Mouse (Mus musculus) spleen, adult 2 months (tissue): ENCODE results near the gene Mrm2. TPM values are rescaled to one million over a fixed set of nuclear protein-coding genes. Genes with fewer than 3 reads are reported as not detected.
"Not testable (repeated sequence)": the region's sequence is repeated elsewhere in the genome, so short reads cannot be mapped to it uniquely, and the experiment has no call there.

ENCODE experiments used
- DNase-seq, 2 experiments: peaks; one replicate each; pipeline versions ENCODE4 v3.0.0 to v3.0.0-alpha.2; 2012 to 2021; ENCODE audit warnings: low spot score in 2 of 2, low read depth in 1 of 2
- H3K27ac ChIP-seq: fragments of 200-500 bp; 2 replicates; pipeline ENCODE4 v1.5.1; 2012; ENCODE audit warnings: low read length, inconsistent platforms; ENCODE audit not compliant: insufficient read depth
- H3K27me3 ChIP-seq: fragments of 200-500 bp; 2 replicates; pipeline ENCODE4 v1.6.1; 2012; ENCODE audit warnings: mild to moderate bottlenecking, moderate library complexity, low read length, inconsistent platforms; ENCODE audit not compliant: control insufficient read depth, insufficient read depth
- H3K36me3 ChIP-seq: fragments of 200-500 bp; 2 replicates; pipeline ENCODE4 v1.6.1; 2012; ENCODE audit warnings: mild to moderate bottlenecking, low read length, inconsistent platforms; ENCODE audit not compliant: control insufficient read depth, insufficient read depth
- H3K4me1 ChIP-seq: fragments of 200-500 bp; 2 replicates; pipeline ENCODE4 v1.6.1; 2011; ENCODE audit warnings: inconsistent platforms; ENCODE audit not compliant: control insufficient read depth, insufficient read depth, insufficient read length
- H3K4me3 ChIP-seq: fragments of 200-500 bp; 2 replicates; pipeline ENCODE4 v1.5.1; 2011; ENCODE audit warnings: mild to moderate bottlenecking, inconsistent platforms; ENCODE audit not compliant: insufficient read depth, insufficient read length; ENCODE audit errors: extremely low read depth
- CTCF ChIP-seq: fragments of 200-500 bp; IDR thresholded peaks from 2 replicates; pipeline ENCODE4 v1.5.1; 2011; ENCODE audit warnings: mild to moderate bottlenecking, inconsistent platforms; ENCODE audit not compliant: insufficient read depth, insufficient read length, insufficient replicate concordance; ENCODE audit errors: extremely low read depth
- POLR2A ChIP-seq: fragments of 200-500 bp; IDR thresholded peaks from 2 replicates; pipeline ENCODE4 v1.6.1; 2011; ENCODE audit warnings: low read depth, low read length, inconsistent platforms
- WGBS: fragments of 180-500 bp; shearing (Covaris S2); methylation state at CpG from one replicate; pipeline ENCODE4 v1.1.7; 2018; 5-methylcytosine and 5-hydroxymethylcytosine counted together
- polyA plus RNA-seq: library from polyadenylated mRNA; depleted of rRNA; stranded (reverse); fragments of >200 nt; gene quantifications from 2 replicates; pipeline ENCODE4 v1.2.3, GENCODE M21; 2012

Mrm2 gene
- polyA plus RNA-seq, 1 experiment: 3.7 TPM

GRCm38 (mm10) chr5:140373711-140374110 lies 42.0 kb upstream of the Mrm2 start:
- WGBS: 34% methylated on average over 2 of the region's 2 CpGs
- Histone ChIP-seq H3K36me3 (no peaks in the 10 kb centered on the region), H3K27ac (peak overlapping the region; percentile 24), H3K27me3 (no peaks in the 10 kb centered on the region), H3K4me1 (peaks cover 19% of the 10 kb centered on the region), H3K4me3 (no peak overlapping the region)
- TF ChIP-seq POLR2A (no peak), CTCF (no peak)
- DNase-seq: no peak

GRCm38 (mm10) chr5:140371671-140372070 lies 40.0 kb upstream of the Mrm2 start:
- DNase-seq: no peak
- TF ChIP-seq POLR2A (no peak), CTCF (no peak)
- H3K4me1 ChIP-seq: peaks cover 17% of the 10 kb centered on the region
- no peak overlapping the region for H3K4me3 ChIP-seq
- 92% methylated on average over 3 of the region's 3 CpGs for WGBS
- no peaks in the 10 kb centered on the region for H3K36me3 ChIP-seq
- H3K27me3 ChIP-seq: no peaks in the 10 kb centered on the region
- no peak overlapping the region for H3K27ac ChIP-seq

DNA sequence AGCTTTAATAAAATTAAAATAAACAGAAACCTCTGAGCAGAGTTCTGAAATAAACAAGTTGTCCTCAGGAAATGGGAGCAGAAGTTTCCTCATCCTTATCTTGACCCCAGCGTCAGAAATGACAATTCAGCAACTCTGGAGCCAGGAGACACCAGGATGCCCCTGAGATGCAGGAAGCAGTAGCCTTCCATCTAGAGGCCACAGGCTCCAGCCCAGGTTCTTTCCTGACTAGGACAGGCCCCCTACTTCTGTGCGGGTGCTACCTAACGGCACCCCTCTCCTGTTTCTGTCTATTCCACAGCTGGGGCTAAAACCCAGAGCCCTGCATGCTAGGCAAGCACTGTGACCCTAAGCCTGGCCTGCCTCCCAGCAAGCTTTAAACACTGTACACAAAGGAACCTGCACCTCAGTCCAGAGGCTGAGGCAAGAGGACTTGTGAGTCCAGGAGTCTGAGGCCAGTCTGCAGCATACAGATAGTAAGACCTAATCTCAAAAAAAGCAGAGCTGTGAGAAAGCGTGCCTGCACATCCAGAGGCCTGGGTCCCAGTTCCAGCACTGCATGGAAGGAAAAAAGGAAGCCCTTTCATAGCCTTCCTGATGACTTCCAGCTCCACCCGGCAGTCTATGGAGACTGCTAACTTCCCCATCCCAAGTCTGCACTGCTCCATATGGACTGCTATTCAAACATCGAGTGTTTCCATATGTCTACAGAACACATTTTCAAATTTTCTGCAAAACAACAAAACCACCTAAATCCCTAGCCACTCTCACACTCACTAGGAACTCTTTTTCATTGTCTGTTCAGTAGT lies 39.0 kb upstream of the Mrm2 start:
- no peak for DNase-seq
- Histone ChIP-seq H3K27ac (peak overlapping the region; percentile 47), H3K4me3 (no peak overlapping the region), H3K27me3 (no peaks in the 10 kb centered on the region), H3K36me3 (0 out of 2 replicates have a peak, but pooled peaks cover 1% of the 10 kb centered on the region), H3K4me1 (peaks cover 17% of the 10 kb centered on the region)
- 78% methylated on average over 6 of the region's 6 CpGs for WGBS
- TF ChIP-seq POLR2A (no peak), CTCF (no peak)

- no peak for TF ChIP-seq POLR2A
- Histone ChIP-seq H3K27ac (no peak overlapping the region), H3K4me1 (peaks cover 9% of the 10 kb centered on the region; the same call in 1 of the 2 replicates), H3K27me3 (no peaks in the 10 kb centered on the region), H3K4me3 (no peak overlapping the region), H3K36me3 (0 out of 2 replicates have a peak, but pooled peaks cover 1% of the 10 kb centered on the region)
- WGBS: 94% methylated on average over 2 of the region's 2 CpGs
- DNase-seq: no peak
Observed at GRCm38 (mm10) chr5:140369466-140369865, 37.8 kb upstream of the Mrm2 start.

DNA sequence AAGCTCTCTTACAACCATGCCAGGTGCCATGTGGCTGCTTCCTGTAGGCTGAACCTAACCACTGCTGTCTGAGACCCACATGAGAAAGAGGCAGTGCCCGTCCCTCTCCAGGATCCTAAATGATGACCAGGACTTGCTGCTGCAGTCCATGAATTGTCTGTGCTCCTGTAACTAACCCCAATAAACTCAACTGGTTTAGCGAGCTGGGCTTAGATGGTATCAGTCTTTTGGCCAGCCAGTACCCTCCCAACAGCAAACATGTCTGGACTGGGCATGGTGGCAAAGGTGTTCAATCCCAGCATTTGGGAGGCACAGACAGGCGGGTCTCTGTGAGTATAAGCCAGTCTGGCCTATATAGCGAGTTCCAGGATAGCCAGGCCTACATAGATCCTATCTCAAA lies 37.2 kb upstream of the Mrm2 start:
- Histone ChIP-seq H3K27ac (no peak overlapping the region), H3K36me3 (0 out of 2 replicates have a peak, but pooled peaks cover 1% of the 10 kb centered on the region), H3K27me3 (no peaks in the 10 kb centered on the region), H3K4me1 (peaks cover 9% of the 10 kb centered on the region; the same call in 1 of the 2 replicates), H3K4me3 (no peak overlapping the region)
- DNase-seq: no peak
- TF ChIP-seq CTCF (no peak), POLR2A (no peak)
- WGBS: 93% methylated on average over 4 of the region's 4 CpGs

- not testable (repeated sequence) for H3K36me3 ChIP-seq, H3K27ac ChIP-seq, H3K4me1 ChIP-seq, H3K27me3 ChIP-seq, DNase-seq, H3K4me3 ChIP-seq
- 74% methylated on average over 2 of the region's 2 CpGs for WGBS
Observed at GRCm38 (mm10) chr5:140368126-140368525, 36.4 kb upstream of the Mrm2 start.

- Histone ChIP-seq H3K27ac (no peak overlapping the region), H3K27me3 (no peaks in the 10 kb centered on the region), H3K36me3 (peaks cover 11% of the 10 kb centered on the region), H3K4me1 (no peaks in the 10 kb centered on the region), H3K4me3 (no peak overlapping the region)
- no peak for DNase-seq
- 90% methylated on average over 5 of the region's 5 CpGs for WGBS
- TF ChIP-seq CTCF (no peak), POLR2A (no peak)
Observed at GRCm38 (mm10) chr5:140364415-140364814, 32.7 kb upstream of the Mrm2 start.
